Mouse (Mus musculus) MEL (cell line): ENCODE results near the gene 2010300C02Rik.

Experiments used
- JUND ChIP-seq: IDR thresholded peaks from 2 replicates; pipeline ENCODE4 v1.6.1; 2011; ENCODE audit warnings: low read depth, mild to moderate bottlenecking, improper control_type of control experiment, low read length
- POLR2AphosphoS2 ChIP-seq: IDR thresholded peaks from 2 replicates; pipeline ENCODE4 v1.6.1; 2011; ENCODE audit warnings: low read length, improper control_type of control experiment

- TF ChIP-seq POLR2AphosphoS2: no peak
- no peak for TF ChIP-seq JUND
These were observed 87.5 kb downstream of the 2010300C02Rik start for GRCm38 (mm10) chr1:37632425-37632824.
